Mouse (Mus musculus): ENCODE measurements around the gene Bcl2.

DNA sequence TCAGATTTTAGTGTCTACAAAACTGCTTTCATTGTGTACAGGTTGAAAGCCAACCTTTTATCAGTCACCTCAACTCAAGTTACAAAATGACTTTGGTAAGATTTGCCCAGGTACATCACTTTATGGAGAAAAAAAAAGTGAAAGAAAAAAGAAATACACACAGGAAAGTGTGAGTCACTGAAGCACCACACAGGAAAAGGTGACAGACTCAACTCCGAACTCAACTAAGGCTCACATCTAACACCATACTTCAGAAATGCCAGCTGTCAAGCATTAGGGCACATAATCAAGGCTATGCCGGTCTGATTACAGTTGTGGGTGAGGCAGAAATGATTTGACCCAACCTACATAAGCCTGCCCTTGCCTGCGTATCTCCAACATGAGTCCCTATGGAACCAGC, 66.7 kb downstream of the Bcl2 start:
- no peak for TF ChIP-seq CTCF (IDR thresholded peaks at IDR 0.05; ENCODE audit: low read depth, low read length)
- no peak for TF ChIP-seq TAL1 (conservative IDR thresholded peaks at IDR 0.05; ENCODE audit: low read depth, low read length)
- TF ChIP-seq POLR2AphosphoS5 (IDR thresholded peaks at IDR 0.05; ENCODE audit: insufficient replicate concordance, low read depth, low read length), result no peak
- TF ChIP-seq GATA1 (IDR thresholded peaks at IDR 0.05; ENCODE audit: borderline replicate concordance, low read length), result no peak
- no peak for TF ChIP-seq GATA2 (IDR thresholded peaks at IDR 0.05; ENCODE audit: borderline replicate concordance, low read depth, low read length)

All from G1E (cell line).